Mouse (Mus musculus) intestine, embryonic 16.5 days (tissue): Measurements from ENCODE around the gene Btbd9. TPM values are rescaled to one million over a fixed set of nuclear protein-coding genes. Genes with fewer than 3 reads are reported as not detected.

Source experiments
- ATAC-seq: fragments of 200-750 bp; cut with Nextera tagmentation; 2 replicates; pipeline ENCODE4 v1.8.0; 2017; ENCODE audit warnings: moderate TSS enrichment, moderate library complexity
- H3K27ac ChIP-seq: fragments of 300-500 bp; sonication (generic); 2 replicates; pipeline ENCODE4 v1.5.1; 2014; ENCODE audit warnings: mild to moderate bottlenecking, low read length
- H3K27me3 ChIP-seq: fragments of 300-500 bp; sonication (generic); replicated peaks from 2 replicates; pipeline ENCODE4 v1.6.1; 2014; ENCODE audit warnings: low read length, control low read depth, mixed read lengths; ENCODE audit not compliant: control insufficient read depth, insufficient read depth
- H3K36me3 ChIP-seq: fragments of 300-500 bp; sonication (generic); 2 replicates; pipeline ENCODE4 v1.6.1; 2014; ENCODE audit warnings: low read length, control low read depth; ENCODE audit not compliant: control insufficient read depth, insufficient read depth
- H3K4me1 ChIP-seq: fragments of 300-500 bp; sonication (generic); 2 replicates; pipeline ENCODE4 v1.6.1; 2014; ENCODE audit warnings: low read length, control low read depth, mixed read lengths; ENCODE audit not compliant: control insufficient read depth, insufficient read depth
- H3K4me2 ChIP-seq: fragments of 300-500 bp; sonication (generic); 2 replicates; pipeline ENCODE4 v1.6.1; 2014; ENCODE audit warnings: low read depth, low read length, control low read depth
- H3K4me3 ChIP-seq: fragments of 300-500 bp; sonication (generic); 2 replicates; pipeline ENCODE4 v1.5.1; 2014; ENCODE audit warnings: mild to moderate bottlenecking, low read length
- H3K9ac ChIP-seq: fragments of 300-500 bp; sonication (generic); 2 replicates; pipeline ENCODE4 v1.6.1; 2014; ENCODE audit warnings: low read depth, low read length
- H3K9me3 ChIP-seq: fragments of 300-500 bp; sonication (generic); 2 replicates; pipeline ENCODE4 v1.6.1; 2016; ENCODE audit warnings: low read length, control low read depth; ENCODE audit not compliant: control insufficient read depth
- WGBS: fragments of 180-500 bp; shearing (Covaris S2); extraction: QIAGEN DNeasy Blood & Tissue Kit; methylation state at CpG from one replicate; pipeline ENCODE4 v1.1.7; 2014; 5-methylcytosine and 5-hydroxymethylcytosine counted together
- polyA plus RNA-seq: library from polyadenylated mRNA; unstranded; fragments of >200 nt; fragmentation: Nextera tagmentation; extraction: Ambion mirVana; gene quantifications from 2 replicates; pipeline ENCODE4 v1.2.1, GENCODE M21; 2015

Gene Btbd9
- polyA plus RNA-seq, 1 experiment from 2014 or later: 51.6 TPM

GRCm38 (mm10) chr17:30285641-30286040 lies 290.6 kb downstream of the Btbd9 start:
- Histone ChIP-seq H3K27me3 (no peaks in the 10 kb centered on the region), H3K27ac (no peak overlapping the region), H3K36me3 (no peaks in the 10 kb centered on the region), H3K4me1 (no peaks in the 10 kb centered on the region), H3K9me3 (no peaks in the 10 kb centered on the region), H3K4me3 (no peak overlapping the region), H3K4me2 (no peak overlapping the region), H3K9ac (no peak overlapping the region)
- WGBS: 93% methylated on average over 2 of the region's 2 CpGs
- no peak for ATAC-seq

- ATAC-seq: no peak
- Histone ChIP-seq H3K9ac (no peak overlapping the region), H3K4me2 (no peak overlapping the region), H3K4me1 (0 out of 2 replicates have a peak, but pooled peaks cover 3% of the 10 kb centered on the region), H3K36me3 (no peaks in the 10 kb centered on the region), H3K27ac (no peak overlapping the region), H3K9me3 (no peaks in the 10 kb centered on the region), H3K4me3 (no peak overlapping the region), H3K27me3 (no peaks in the 10 kb centered on the region)
- 73% methylated on average over 4 of the region's 4 CpGs for WGBS
Measured at GRCm38 (mm10) chr17:30283460-30284050, 292.7 kb downstream of the Btbd9 start.

GRCm38 (mm10) chr17:30283001-30283400 lies 293.3 kb downstream of the Btbd9 start:
- Histone ChIP-seq H3K9ac (no peak overlapping the region), H3K27ac (no peak overlapping the region), H3K4me2 (no peak overlapping the region), H3K4me1 (0 out of 2 replicates have a peak, but pooled peaks cover 3% of the 10 kb centered on the region), H3K27me3 (no peaks in the 10 kb centered on the region), H3K4me3 (no peak overlapping the region), H3K9me3 (no peaks in the 10 kb centered on the region), H3K36me3 (no peaks in the 10 kb centered on the region)
- no peak for ATAC-seq

- ATAC-seq: peak; percentile 52
- H3K4me2 ChIP-seq: no peak overlapping the region
- 56% methylated on average over 7 of the region's 7 CpGs for WGBS
Measured at GRCm38 (mm10) chr17:30280323-30281118, 295.8 kb downstream of the Btbd9 start.

GRCm38 (mm10) chr17:30279684-30280083 lies 296.6 kb downstream of the Btbd9 start:
- no peaks in the 10 kb centered on the region for H3K27me3 ChIP-seq
- no peaks in the 10 kb centered on the region for H3K36me3 ChIP-seq
- whole genome bisulfite sequencing: 71% methylated on average over 5 of the region's 5 CpGs
- no peak overlapping the region for H3K27ac ChIP-seq
- H3K9ac ChIP-seq: no peak overlapping the region
- 0 out of 2 replicates have a peak, but pooled peaks cover 3% of the 10 kb centered on the region for H3K4me1 ChIP-seq
- no peaks in the 10 kb centered on the region for H3K9me3 ChIP-seq
- H3K4me3 ChIP-seq: no peak overlapping the region
- ATAC-seq: no peak
- H3K4me2 ChIP-seq: no peak overlapping the region

More at GRCm38 (mm10) chr17:30280323-30281118, 295.8 kb downstream of the Btbd9 start:
- no peak overlapping the region for H3K9ac ChIP-seq
- no peak overlapping the region for H3K27ac ChIP-seq
- H3K9me3 ChIP-seq: no peaks in the 10 kb centered on the region
- no peaks in the 10 kb centered on the region for H3K36me3 ChIP-seq
- H3K4me3 ChIP-seq: no peak overlapping the region
- H3K4me1 ChIP-seq: 0 out of 2 replicates have a peak, but pooled peaks cover 3% of the 10 kb centered on the region
- no peaks in the 10 kb centered on the region for H3K27me3 ChIP-seq

- ATAC-seq: no peak
- Histone ChIP-seq H3K27ac (no peak overlapping the region), H3K4me2 (no peak overlapping the region), H3K27me3 (no peaks in the 10 kb centered on the region), H3K36me3 (0 out of 2 replicates have a peak, but pooled peaks cover 4% of the 10 kb centered on the region), H3K4me1 (0 out of 2 replicates have a peak, but pooled peaks cover 3% of the 10 kb centered on the region), H3K4me3 (no peak overlapping the region), H3K9ac (no peak overlapping the region), H3K9me3 (no peaks in the 10 kb centered on the region)
- 31% methylated on average over 16 of the region's 16 CpGs for WGBS
Measured at GRCm38 (mm10) chr17:30278596-30279378, 297.5 kb downstream of the Btbd9 start.

- Histone ChIP-seq H3K9me3 (no peaks in the 10 kb centered on the region), H3K4me3 (no peak overlapping the region), H3K9ac (no peak overlapping the region), H3K36me3 (0 out of 2 replicates have a peak, but pooled peaks cover 4% of the 10 kb centered on the region), H3K4me1 (0 out of 2 replicates have a peak, but pooled peaks cover 3% of the 10 kb centered on the region), H3K27me3 (no peaks in the 10 kb centered on the region), H3K27ac (no peak overlapping the region), H3K4me2 (no peak overlapping the region)
- WGBS: 84% methylated on average over 4 of the region's 4 CpGs
- no peak for ATAC-seq
Measured at GRCm38 (mm10) chr17:30276477-30276876, 299.8 kb downstream of the Btbd9 start.

GRCm38 (mm10) chr17:30272769-30273168 lies 303.5 kb downstream of the Btbd9 start:
- no peak overlapping the region for H3K27ac ChIP-seq
- H3K9ac ChIP-seq: no peak overlapping the region
- 90% methylated on average over 6 of the region's 6 CpGs for WGBS
- no peak overlapping the region for H3K4me2 ChIP-seq
- no peaks in the 10 kb centered on the region for H3K27me3 ChIP-seq
- ATAC-seq: no peak
- H3K36me3 ChIP-seq: 0 out of 2 replicates have a peak, but pooled peaks cover 4% of the 10 kb centered on the region
- H3K9me3 ChIP-seq: no peaks in the 10 kb centered on the region
- no peak overlapping the region for H3K4me3 ChIP-seq
- H3K4me1 ChIP-seq: 0 out of 2 replicates have a peak, but pooled peaks cover 7% of the 10 kb centered on the region
